Mouse (Mus musculus) lung, embryonic 14.5 days (tissue): ENCODE results near the gene Fam187a. TPM values are rescaled to one million over a fixed set of nuclear protein-coding genes. Genes with fewer than 3 reads are reported as not detected.

Experiments used
- ATAC-seq: fragments of 200-750 bp; cut with Nextera tagmentation; 2 replicates; pipeline ENCODE4 v1.8.0; 2017; ENCODE audit warnings: mild to moderate bottlenecking, moderate TSS enrichment, moderate library complexity; ENCODE audit not compliant: insufficient read depth
- DNase-seq: peaks from one replicate; pipeline ENCODE4 v3.0.0-alpha.2; 2015
- H3K27ac ChIP-seq: fragments of 300-500 bp; sonication (generic); 2 replicates; pipeline ENCODE4 v1.5.1; 2014; ENCODE audit warnings: low read depth, mild to moderate bottlenecking, moderate library complexity
- H3K27me3 ChIP-seq: fragments of 300-500 bp; sonication (generic); 2 replicates; pipeline ENCODE4 v1.6.1; 2014; ENCODE audit warnings: low read length, control low read depth; ENCODE audit not compliant: insufficient read depth
- H3K36me3 ChIP-seq: fragments of 300-500 bp; sonication (generic); 2 replicates; pipeline ENCODE4 v1.6.1; 2014; ENCODE audit warnings: control low read depth; ENCODE audit not compliant: insufficient read depth
- H3K4me1 ChIP-seq: fragments of 300-500 bp; sonication (generic); 2 replicates; pipeline ENCODE4 v1.6.1; 2014; ENCODE audit warnings: antibody characterized with exemption, control low read depth; ENCODE audit not compliant: insufficient read depth
- H3K4me2 ChIP-seq: fragments of 300-500 bp; sonication (generic); 2 replicates; pipeline ENCODE4 v1.6.1; 2014; ENCODE audit warnings: mild to moderate bottlenecking
- H3K4me3 ChIP-seq: fragments of 300-500 bp; sonication (generic); 2 replicates; pipeline ENCODE4 v1.5.1; 2014; ENCODE audit warnings: low read depth, low read length
- H3K9ac ChIP-seq: fragments of 300-500 bp; sonication (generic); 2 replicates; pipeline ENCODE4 v1.6.1; 2014
- H3K9me3 ChIP-seq: fragments of 300-500 bp; sonication (generic); 2 replicates; pipeline ENCODE4 v1.6.1; 2016; ENCODE audit warnings: low read depth, low read length, control low read depth
- CTCF ChIP-seq: IDR thresholded peaks from 2 replicates; pipeline ENCODE4 v1.5.1; 2016; ENCODE audit warnings: antibody characterized with exemption, low read depth
- WGBS: fragments of 180-500 bp; shearing (Covaris S2); extraction: QIAGEN DNeasy Blood & Tissue Kit; methylation state at CpG from one replicate; pipeline ENCODE4 v1.1.7; 2014; 5-methylcytosine and 5-hydroxymethylcytosine counted together
- polyA plus RNA-seq: library from polyadenylated mRNA; unstranded; fragments of >200 nt; fragmentation: Nextera tagmentation; extraction: Ambion mirVana; gene quantifications from 2 replicates; pipeline ENCODE4 v1.2.1, GENCODE M21; 2014

Fam187a gene
- not detected in 2 replicates for polyA plus RNA-seq

- Histone ChIP-seq H3K9ac (no peak within 1 kb of the TSS), H3K4me2 (no peak within 1 kb of the TSS), H3K27me3 (no peaks in the 10 kb centered on the region), H3K4me3 (no peak within 1 kb of the TSS), H3K9me3 (no peaks in the 10 kb centered on the region), H3K4me1 (no peaks in the 10 kb centered on the region), H3K36me3 (no peaks in the 10 kb centered on the region), H3K27ac (no peak within 1 kb of the TSS)
- 44% methylated on average over 10 of the region's 10 CpGs for WGBS
- no peak for DNase-seq
- no peak for ATAC-seq
- TF ChIP-seq CTCF: no peak
These were observed at the start of gene Fam187a for GRCm38 (mm10) chr11:102884616-102885219. Gene Fam187a, plus strand, starts transcription at chr11:102885169.

- Histone ChIP-seq H3K9ac (no peak within 1 kb of the TSS), H3K4me3 (no peak within 1 kb of the TSS), H3K9me3 (no peaks in the 10 kb centered on the region), H3K4me2 (no peak within 1 kb of the TSS), H3K36me3 (peaks cover 46% of the 10 kb centered on the region), H3K4me1 (no peaks in the 10 kb centered on the region), H3K27ac (no peak within 1 kb of the TSS), H3K27me3 (no peaks in the 10 kb centered on the region)
- TF ChIP-seq CTCF: no peak
- DNase-seq (no peak), ATAC-seq (no peak)
- 46% methylated on average over 4 of the region's 4 CpGs for WGBS
These were observed 49.4 kb upstream of the Fam187a start, which contains the start of gene Higd1b for GRCm38 (mm10) chr11:102835549-102835948. Gene Higd1b, plus strand, starts transcription at chr11:102835849.

GRCm38 (mm10) chr11:102836146-102836545 lies 48.8 kb upstream of the Fam187a start:
- H3K36me3 ChIP-seq: peaks cover 51% of the 10 kb centered on the region
- TF ChIP-seq CTCF: no peak
- ATAC-seq (no peak), DNase-seq (no peak)
- no peaks in the 10 kb centered on the region for H3K4me1 ChIP-seq
- no peak overlapping the region for H3K27ac ChIP-seq
- no peaks in the 10 kb centered on the region for H3K27me3 ChIP-seq
- H3K9ac ChIP-seq: no peak overlapping the region
- H3K4me2 ChIP-seq: no peak overlapping the region
- WGBS: 81% methylated on average over 9 of the region's 9 CpGs
- no peak overlapping the region for H3K4me3 ChIP-seq
- no peaks in the 10 kb centered on the region for H3K9me3 ChIP-seq

GRCm38 (mm10) chr11:102837385-102837784 lies 47.6 kb upstream of the Fam187a start:
- Histone ChIP-seq H3K4me3 (no peak overlapping the region), H3K4me1 (no peaks in the 10 kb centered on the region), H3K9ac (no peak overlapping the region), H3K27me3 (no peaks in the 10 kb centered on the region), H3K9me3 (no peaks in the 10 kb centered on the region), H3K4me2 (no peak overlapping the region), H3K27ac (peak overlapping the region; percentile 2; the same call in 1 of the 2 replicates), H3K36me3 (peaks cover 63% of the 10 kb centered on the region)
- DNase-seq (no peak), ATAC-seq (no peak)
- 94% methylated on average over 1 of the region's 1 CpGs for WGBS
- TF ChIP-seq CTCF: no peak

- Histone ChIP-seq H3K36me3 (peaks cover 71% of the 10 kb centered on the region), H3K4me2 (no peak overlapping the region), H3K27ac (no peak overlapping the region), H3K4me1 (no peaks in the 10 kb centered on the region), H3K4me3 (no peak overlapping the region), H3K9me3 (no peaks in the 10 kb centered on the region), H3K27me3 (no peaks in the 10 kb centered on the region), H3K9ac (no peak overlapping the region)
- no peak for TF ChIP-seq CTCF
- ATAC-seq (no peak), DNase-seq (no peak)
- 74% methylated on average over 2 of the region's 2 CpGs for WGBS
These were observed 46.8 kb upstream of the Fam187a start for GRCm38 (mm10) chr11:102838126-102838525.

- WGBS: 84% methylated on average over 9 of the region's 9 CpGs
- Histone ChIP-seq H3K27me3 (no peaks in the 10 kb centered on the region), H3K9me3 (no peaks in the 10 kb centered on the region), H3K27ac (no peak overlapping the region), H3K4me3 (no peak overlapping the region), H3K36me3 (peaks cover 76% of the 10 kb centered on the region), H3K4me2 (no peak overlapping the region), H3K4me1 (no peaks in the 10 kb centered on the region), H3K9ac (no peak overlapping the region)
- DNase-seq (no peak), ATAC-seq (no peak)
- no peak for TF ChIP-seq CTCF
These were observed 46.3 kb upstream of the Fam187a start for GRCm38 (mm10) chr11:102838616-102839150.

GRCm38 (mm10) chr11:102845926-102846325 lies 39.0 kb upstream of the Fam187a start:
- H3K9ac ChIP-seq: no peak overlapping the region
- no peak for ATAC-seq
- no peaks in the 10 kb centered on the region for H3K4me1 ChIP-seq
- H3K27ac ChIP-seq: no peak overlapping the region
- no peak overlapping the region for H3K4me2 ChIP-seq
- DNase-seq: no peak
- H3K4me3 ChIP-seq: no peak overlapping the region
- no peak for TF ChIP-seq CTCF
- no peaks in the 10 kb centered on the region for H3K9me3 ChIP-seq
- WGBS: 48% methylated on average over 10 of the region's 10 CpGs
- peaks cover 98% of the 10 kb centered on the region for H3K36me3 ChIP-seq
- no peaks in the 10 kb centered on the region for H3K27me3 ChIP-seq
